Mouse (Mus musculus) heart, embryonic 16.5 days (tissue): Measurements from ENCODE around the gene Gm12355. TPM values are rescaled to one million over a fixed set of nuclear protein-coding genes. Genes with fewer than 3 reads are reported as not detected.

Experiments used
- ATAC-seq: fragments of 200-750 bp; cut with Nextera tagmentation; replicated peaks from 2 replicates; pipeline ENCODE4 v1.8.0; 2017; ENCODE audit warnings: moderate number of reproducible peaks; ENCODE audit not compliant: insufficient read depth, low FRiP score; ENCODE audit errors: extremely low read depth
- H3K27ac ChIP-seq: fragments of 300-500 bp; sonication (generic); 2 replicates; pipeline ENCODE4 v1.5.1; 2014; ENCODE audit warnings: mild to moderate bottlenecking, low read length, control low read depth, moderate library complexity
- H3K27me3 ChIP-seq: fragments of 300-500 bp; sonication (generic); 2 replicates; pipeline ENCODE4 v1.6.1; 2014; ENCODE audit warnings: low read length, mixed read lengths; ENCODE audit not compliant: control insufficient read depth, insufficient read depth
- H3K36me3 ChIP-seq: fragments of 300-500 bp; sonication (generic); 2 replicates; pipeline ENCODE4 v1.6.1; 2014; ENCODE audit not compliant: control insufficient read depth, insufficient read depth
- H3K4me1 ChIP-seq: fragments of 300-500 bp; sonication (generic); 2 replicates; pipeline ENCODE4 v1.6.1; 2014; ENCODE audit warnings: low read length, mixed read lengths; ENCODE audit not compliant: control insufficient read depth, insufficient read depth
- H3K4me2 ChIP-seq: fragments of 300-500 bp; sonication (generic); 2 replicates; pipeline ENCODE4 v1.6.1; 2014; ENCODE audit warnings: low read depth, mild to moderate bottlenecking, control low read depth, low read length
- H3K4me3 ChIP-seq: fragments of 300-500 bp; sonication (generic); 2 replicates; pipeline ENCODE4 v1.5.1; 2014; ENCODE audit warnings: mild to moderate bottlenecking, control low read depth, low read length
- H3K9ac ChIP-seq: fragments of 300-500 bp; sonication (generic); 2 replicates; pipeline ENCODE4 v1.6.1; 2014; ENCODE audit warnings: low read length, control low read depth
- H3K9me3 ChIP-seq: fragments of 300-500 bp; sonication (generic); replicated peaks from 2 replicates; pipeline ENCODE4 v1.6.1; 2016; ENCODE audit warnings: low read length; ENCODE audit not compliant: control insufficient read depth
- WGBS: fragments of 180-500 bp; shearing (Covaris S2); extraction: QIAGEN DNeasy Blood & Tissue Kit; methylation state at CpG from one replicate; pipeline ENCODE4 v1.1.7; 2014; 5-methylcytosine and 5-hydroxymethylcytosine counted together
- polyA plus RNA-seq: library from polyadenylated mRNA; unstranded; fragments of >200 nt; fragmentation: Nextera tagmentation; extraction: Ambion mirVana; gene quantifications from 2 replicates; pipeline ENCODE4 v1.2.1, GENCODE M21; 2015

The Gm12355 gene
- polyA plus RNA-seq, 1 experiment from 2014 or later, result 2.9 TPM

DNA sequence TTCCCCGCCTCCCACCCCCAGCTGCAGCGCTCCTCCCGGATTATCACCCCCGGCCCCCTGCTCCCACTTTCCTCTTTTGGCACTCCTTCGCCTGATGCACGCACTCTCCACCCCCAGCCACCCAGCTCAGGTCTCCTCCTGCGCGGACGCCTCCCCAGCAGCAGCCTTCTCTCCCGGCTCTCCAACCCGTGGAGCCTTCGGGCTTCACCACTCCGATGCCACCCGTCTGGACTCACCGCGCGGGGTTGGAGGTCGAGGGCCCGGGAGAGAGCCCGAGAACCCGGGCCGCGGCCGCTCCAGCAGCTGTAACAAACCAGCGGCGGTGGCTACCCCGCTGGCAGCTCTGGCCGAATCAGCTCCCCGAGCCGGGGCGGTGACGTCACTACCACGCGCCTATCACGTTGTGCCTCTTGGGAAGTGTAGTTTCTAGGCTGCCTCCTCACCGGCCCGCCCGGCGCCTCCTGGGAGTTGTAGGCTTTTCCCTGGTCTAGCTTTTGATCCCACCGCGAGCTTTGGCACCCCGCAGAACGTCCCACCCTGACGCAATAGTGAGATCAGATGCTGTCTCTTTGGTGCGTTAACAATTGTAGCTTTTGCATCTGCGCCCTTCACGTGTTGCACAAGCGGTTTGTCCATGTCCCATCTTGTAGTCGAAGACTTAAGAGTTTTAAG, 38.4 kb downstream of the Gm12355 start, which contains the start of gene Ormdl3:
Gene Ormdl3 (minus strand): TSS at position 477 of the 672 bp plus-strand sequence.
- WGBS, result under 1% methylated on average over 49 of the region's 49 CpGs
- no peaks in the 10 kb centered on the region for H3K27me3 ChIP-seq
- H3K9ac ChIP-seq, result peak within 1 kb of the TSS; percentile 91
- H3K4me1 ChIP-seq, result peaks cover 51% of the 10 kb centered on the region
- peak within 1 kb of the TSS; percentile 96 for H3K27ac ChIP-seq
- peak within 1 kb of the TSS; percentile 96 for H3K4me2 ChIP-seq
- H3K4me3 ChIP-seq, result peak within 1 kb of the TSS; percentile 71
- no peaks in the 10 kb centered on the region for H3K9me3 ChIP-seq
- ATAC-seq, result peak; percentile 88
- peaks cover 13% of the 10 kb centered on the region for H3K36me3 ChIP-seq

DNA sequence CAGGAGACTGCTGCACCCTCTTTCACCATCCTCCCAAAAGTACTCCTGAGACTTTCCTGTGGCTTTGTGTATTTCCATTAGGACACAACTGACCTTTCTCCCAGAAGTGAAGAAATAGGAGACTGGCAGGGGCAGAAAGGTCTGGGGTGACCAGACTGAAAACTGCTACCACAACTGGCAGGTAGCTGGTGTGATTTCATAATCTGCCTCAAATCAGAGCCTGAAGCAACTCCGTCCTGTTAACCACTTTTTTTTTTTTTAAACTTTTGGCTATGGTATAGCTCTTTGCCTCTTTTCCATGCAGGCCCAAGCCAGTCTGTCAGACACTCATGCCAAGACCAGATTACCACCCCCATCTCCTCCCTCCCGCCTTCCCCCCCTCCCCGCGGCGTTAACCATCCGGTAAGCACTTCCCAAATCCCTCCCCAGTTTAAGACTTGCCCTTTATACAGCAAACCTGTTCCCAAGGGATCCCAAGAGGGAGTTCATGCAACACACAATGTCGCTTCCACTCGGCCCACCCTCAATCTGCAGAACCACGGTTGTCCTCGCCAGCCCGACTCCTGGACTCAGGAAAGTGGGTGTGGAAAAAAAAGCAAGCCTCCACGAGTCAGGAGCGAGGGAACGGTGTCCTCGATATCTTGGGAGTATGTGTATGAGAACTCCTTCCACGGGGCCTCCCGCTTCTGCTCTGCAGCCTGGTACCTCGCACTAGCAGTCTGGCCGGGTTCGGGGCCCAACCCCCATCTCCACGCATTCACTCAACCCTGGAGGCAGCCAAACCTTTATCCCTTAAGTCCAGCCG, 39.2 kb downstream of the Gm12355 start:
- H3K9ac ChIP-seq, result peak overlapping the region; percentile 91
- H3K4me1 ChIP-seq, result peaks cover 54% of the 10 kb centered on the region
- H3K9me3 ChIP-seq, result no peaks in the 10 kb centered on the region
- H3K36me3 ChIP-seq, result peaks cover 15% of the 10 kb centered on the region
- H3K27ac ChIP-seq, result peak overlapping the region; percentile 87
- H3K27me3 ChIP-seq, result no peaks in the 10 kb centered on the region
- peak overlapping the region; percentile 96 for H3K4me2 ChIP-seq
- WGBS, result 2% methylated on average over 22 of the region's 22 CpGs
- peak; percentile 15; the same call in 1 of the 2 replicates for ATAC-seq
- peak overlapping the region; percentile 71 for H3K4me3 ChIP-seq

DNA sequence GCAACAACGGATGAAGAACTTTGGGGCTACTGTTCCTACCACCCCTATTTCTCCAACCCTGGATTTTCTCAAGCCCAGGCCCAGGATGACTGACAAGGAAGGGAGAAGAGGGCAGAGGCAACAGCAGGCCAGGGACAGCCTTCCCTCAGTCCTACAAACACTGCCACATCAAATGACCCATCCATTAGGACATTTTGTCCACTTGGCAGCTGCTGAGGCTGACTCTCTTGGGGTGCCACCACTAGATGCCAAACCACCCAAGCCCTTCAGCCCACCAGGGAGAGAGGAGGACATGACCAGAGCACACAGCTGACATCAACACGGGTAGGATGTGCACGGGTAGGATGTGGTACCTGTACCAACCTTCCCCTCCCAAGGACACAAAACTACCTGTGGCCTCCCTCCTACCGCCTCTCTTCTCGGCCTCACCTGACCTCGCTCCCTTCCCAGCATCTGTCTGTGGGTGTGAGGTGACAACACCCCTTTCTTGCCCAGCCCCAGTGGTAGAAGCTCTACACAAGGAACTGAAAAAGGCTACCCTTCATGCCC, 40.8 kb downstream of the Gm12355 start:
- Histone ChIP-seq H3K4me1 (peaks cover 68% of the 10 kb centered on the region), H3K27ac (no peak overlapping the region), H3K4me2 (no peak overlapping the region), H3K4me3 (no peak overlapping the region), H3K36me3 (peaks cover 15% of the 10 kb centered on the region), H3K9me3 (no peaks in the 10 kb centered on the region), H3K27me3 (no peaks in the 10 kb centered on the region), H3K9ac (no peak overlapping the region)
- WGBS, result 87% methylated on average over 6 of the region's 6 CpGs
- no peak for ATAC-seq

DNA sequence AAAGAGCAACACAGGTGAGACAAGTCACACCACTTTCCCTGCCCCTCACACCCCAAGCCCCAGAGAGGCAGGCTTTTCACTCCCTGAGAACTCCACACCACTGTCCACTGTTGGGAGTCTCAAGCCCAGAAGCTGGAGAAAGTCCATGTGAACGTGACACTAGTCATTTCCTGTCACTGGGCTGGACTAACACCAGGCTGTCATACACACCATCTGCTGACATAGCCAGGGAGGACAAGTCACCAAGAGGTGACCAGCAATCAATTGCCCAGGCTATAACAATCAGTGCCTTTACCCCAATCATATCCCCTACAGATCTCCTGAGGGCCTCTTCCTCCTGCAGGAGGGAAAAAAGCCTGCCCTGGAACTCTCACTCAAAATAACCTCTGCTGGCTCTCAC, 41.3 kb downstream of the Gm12355 start:
- no peak for ATAC-seq
- Histone ChIP-seq H3K27ac (no peak overlapping the region), H3K36me3 (peaks cover 15% of the 10 kb centered on the region), H3K4me1 (peaks cover 64% of the 10 kb centered on the region), H3K9me3 (no peaks in the 10 kb centered on the region), H3K4me3 (no peak overlapping the region), H3K27me3 (no peaks in the 10 kb centered on the region), H3K9ac (peak overlapping the region; percentile 8; the same call in 1 of the 2 replicates), H3K4me2 (no peak overlapping the region)
- WGBS, result 29% methylated on average over 1 of the region's 1 CpGs

DNA sequence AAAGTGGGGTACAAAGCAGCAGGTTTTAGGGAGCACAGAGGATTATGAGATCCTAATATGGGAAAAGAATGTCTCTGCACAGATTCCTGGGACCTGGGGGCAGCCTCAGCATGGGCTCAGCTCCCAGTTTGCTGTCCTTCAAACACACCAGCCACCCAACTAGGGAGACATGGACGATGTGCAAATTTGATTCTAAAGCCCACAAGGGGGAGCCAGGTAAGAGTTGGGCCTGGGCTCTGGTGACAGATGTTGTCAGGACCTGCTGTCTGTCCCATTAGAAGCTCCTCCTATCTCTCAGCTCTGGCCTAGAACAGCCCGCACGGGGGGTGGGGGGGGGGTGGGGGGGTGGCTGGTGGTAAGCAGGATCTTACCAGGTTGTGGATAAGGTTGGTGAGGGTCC, 41.9 kb downstream of the Gm12355 start:
- no peaks in the 10 kb centered on the region for H3K27me3 ChIP-seq
- no peak overlapping the region for H3K4me3 ChIP-seq
- H3K4me2 ChIP-seq, result no peak overlapping the region
- no peak overlapping the region for H3K27ac ChIP-seq
- H3K36me3 ChIP-seq, result peaks cover 15% of the 10 kb centered on the region
- H3K9me3 ChIP-seq, result no peaks in the 10 kb centered on the region
- H3K4me1 ChIP-seq, result peaks cover 59% of the 10 kb centered on the region
- no peak overlapping the region for H3K9ac ChIP-seq
- no peak for ATAC-seq
- 20% methylated on average over 3 of the region's 3 CpGs for WGBS

DNA sequence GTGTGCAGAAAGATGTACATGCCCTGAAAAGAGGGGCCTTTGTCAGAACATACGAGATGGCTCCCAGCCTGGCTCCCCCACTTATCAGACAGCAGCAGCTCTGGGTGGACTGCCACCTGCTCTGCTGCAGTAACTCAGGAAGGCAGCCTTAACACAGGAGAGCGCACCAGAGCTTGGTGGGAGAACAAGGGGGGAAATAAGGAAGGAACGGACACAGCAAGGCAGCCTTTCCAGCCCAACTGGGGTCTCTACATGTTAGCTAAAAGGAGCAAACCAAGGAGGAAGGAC, 42.3 kb downstream of the Gm12355 start:
- Histone ChIP-seq H3K4me3 (no peak overlapping the region), H3K9me3 (no peaks in the 10 kb centered on the region), H3K4me2 (no peak overlapping the region), H3K27me3 (no peaks in the 10 kb centered on the region), H3K9ac (no peak overlapping the region), H3K27ac (no peak overlapping the region), H3K4me1 (peaks cover 55% of the 10 kb centered on the region), H3K36me3 (peaks cover 15% of the 10 kb centered on the region)
- WGBS, result 85% methylated on average over 3 of the region's 3 CpGs
- no peak for ATAC-seq

DNA sequence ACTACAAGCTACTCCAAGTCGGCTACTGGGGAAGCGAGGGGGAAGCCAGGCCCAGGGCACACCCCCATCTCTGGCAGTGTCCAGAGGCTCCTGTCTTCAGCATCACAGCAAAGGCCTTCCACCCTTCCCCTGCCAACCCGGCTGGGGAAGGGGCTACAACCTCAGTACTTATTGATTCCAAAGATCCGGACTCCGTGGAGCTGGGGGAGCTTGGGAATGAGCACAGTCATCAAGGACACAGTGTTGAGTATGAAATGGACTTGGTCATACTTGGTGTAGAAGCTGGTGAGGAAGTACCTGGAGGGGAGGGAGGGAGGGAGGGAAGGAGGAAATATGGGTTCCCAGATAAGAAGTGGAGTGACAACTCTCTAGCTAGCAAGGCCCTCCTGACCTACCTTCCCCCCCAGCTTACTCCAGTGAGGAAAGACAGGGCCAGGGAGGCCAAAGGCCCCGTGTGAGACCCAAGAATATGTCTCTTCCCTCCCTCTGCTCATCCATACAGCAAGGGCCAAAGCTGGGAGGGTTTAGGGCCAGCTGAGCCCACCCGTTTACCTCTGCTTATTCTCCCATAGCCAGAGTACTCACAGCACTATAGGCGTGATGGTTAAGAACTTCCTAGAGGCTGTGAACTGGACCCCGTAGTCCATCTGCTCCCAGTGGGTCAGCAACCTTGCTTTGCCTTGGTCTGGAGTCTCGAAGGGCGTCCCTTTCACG, 42.8 kb downstream of the Gm12355 start:
- no peak overlapping the region for H3K4me3 ChIP-seq
- 79% methylated on average over 12 of the region's 12 CpGs for WGBS
- no peaks in the 10 kb centered on the region for H3K9me3 ChIP-seq
- no peaks in the 10 kb centered on the region for H3K27me3 ChIP-seq
- no peak overlapping the region for H3K9ac ChIP-seq
- no peak overlapping the region for H3K27ac ChIP-seq
- no peak for ATAC-seq
- no peak overlapping the region for H3K4me2 ChIP-seq
- peaks cover 50% of the 10 kb centered on the region for H3K4me1 ChIP-seq
- peaks cover 15% of the 10 kb centered on the region for H3K36me3 ChIP-seq

DNA sequence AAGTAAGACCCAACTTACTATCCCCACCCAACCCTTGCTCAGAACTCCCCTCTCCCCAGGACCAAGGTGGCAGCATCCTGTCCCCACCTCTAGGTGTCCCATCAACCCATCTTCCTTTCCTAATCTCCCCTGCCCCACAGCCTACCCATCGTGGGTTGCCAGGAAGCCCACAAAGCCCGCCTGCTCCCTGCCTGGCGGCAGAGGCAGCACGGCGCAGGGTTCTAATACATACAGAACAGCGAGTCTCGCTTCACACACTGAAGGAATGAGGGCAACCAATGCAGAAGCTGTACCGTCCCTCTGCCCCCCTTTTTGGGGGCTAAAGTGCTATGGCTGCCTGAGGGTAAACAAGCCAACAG, 43.5 kb downstream of the Gm12355 start:
- H3K4me2 ChIP-seq, result no peak overlapping the region
- no peak overlapping the region for H3K4me3 ChIP-seq

More for the DNA sequence above, 43.5 kb downstream of the Gm12355 start:
- no peak overlapping the region for H3K27ac ChIP-seq
- 78% methylated on average over 8 of the region's 8 CpGs for WGBS
- no peak for ATAC-seq
- peaks cover 46% of the 10 kb centered on the region for H3K4me1 ChIP-seq
- no peaks in the 10 kb centered on the region for H3K27me3 ChIP-seq
- no peaks in the 10 kb centered on the region for H3K9me3 ChIP-seq
- H3K9ac ChIP-seq, result no peak overlapping the region
- H3K36me3 ChIP-seq, result peaks cover 15% of the 10 kb centered on the region
